Mouse (Mus musculus) limb, embryonic 15.5 days (tissue): ENCODE results near the gene Syt1. TPM values are rescaled to one million over a fixed set of nuclear protein-coding genes. Genes with fewer than 3 reads are reported as not detected.
A peak's percentile ranks its signal among the peaks of the same experiment; 100 is the strongest.

Experiments
- ATAC-seq: fragments of 200-750 bp; cut with Nextera tagmentation; 2 replicates; pipeline ENCODE4 v1.8.0; 2017; ENCODE audit warnings: low read depth, moderate TSS enrichment; ENCODE audit not compliant: insufficient number of reproducible peaks, low FRiP score, low TSS enrichment
- H3K27ac ChIP-seq: fragments of 300-500 bp; sonication (generic); 2 replicates; pipeline ENCODE4 v1.5.1; 2015; ENCODE audit warnings: moderate library complexity, mild to moderate bottlenecking, inconsistent platforms
- H3K27me3 ChIP-seq: fragments of 300-500 bp; sonication (generic); 2 replicates; pipeline ENCODE4 v1.6.1; 2015; ENCODE audit warnings: inconsistent platforms
- H3K36me3 ChIP-seq: fragments of 300-500 bp; sonication (generic); 2 replicates; pipeline ENCODE4 v1.6.1; 2015; ENCODE audit warnings: inconsistent platforms
- H3K4me1 ChIP-seq: fragments of 300-500 bp; sonication (generic); 2 replicates; pipeline ENCODE4 v1.6.1; 2015; ENCODE audit warnings: inconsistent platforms
- H3K4me2 ChIP-seq: fragments of 300-500 bp; sonication (generic); 2 replicates; pipeline ENCODE4 v1.6.1; 2015; ENCODE audit warnings: mild to moderate bottlenecking, inconsistent platforms
- H3K4me3 ChIP-seq: fragments of 300-500 bp; sonication (generic); 2 replicates; pipeline ENCODE4 v1.5.1; 2015; ENCODE audit warnings: mild to moderate bottlenecking, inconsistent platforms
- H3K9ac ChIP-seq: fragments of 300-500 bp; sonication (generic); 2 replicates; pipeline ENCODE4 v1.6.1; 2015; ENCODE audit warnings: inconsistent platforms
- H3K9me3 ChIP-seq: fragments of 300-500 bp; sonication (generic); 2 replicates; pipeline ENCODE4 v1.6.1; 2016; ENCODE audit warnings: inconsistent platforms
- WGBS: fragments of 180-500 bp; shearing (Covaris S2); methylation state at CpG from one replicate; pipeline ENCODE4 v1.1.7; 2015; 5-methylcytosine and 5-hydroxymethylcytosine counted together
- polyA plus RNA-seq: library from polyadenylated mRNA; unstranded; fragments of >200 nt; fragmentation: Nextera tagmentation; extraction: Ambion mirVana; gene quantifications from 2 replicates; pipeline ENCODE4 v1.2.1, GENCODE M21; 2015

Gene Syt1
- polyA plus RNA-seq, 1 experiment from 2014 or later: 1.4 TPM

DNA sequence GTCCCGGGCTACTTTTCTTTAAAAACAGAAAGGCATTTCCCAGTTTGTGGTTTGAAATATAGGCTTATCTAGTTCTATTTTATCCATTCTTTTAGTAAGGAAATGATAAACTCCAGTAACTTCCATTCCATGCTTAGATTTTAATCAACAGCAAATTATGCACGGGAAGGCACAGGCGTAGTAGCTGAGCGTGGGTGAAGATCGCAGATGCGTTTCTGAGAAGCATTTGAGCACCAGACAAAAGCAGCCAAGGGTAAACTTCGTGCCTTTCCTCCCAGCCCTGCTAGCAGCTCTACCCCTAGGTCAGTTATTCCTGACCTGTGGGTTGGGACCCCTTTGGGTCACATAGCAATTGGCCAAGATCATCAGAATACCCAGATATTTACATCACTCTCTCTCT is 482.4 kb downstream of the Syt1 start:
- H3K4me3 ChIP-seq: no peak overlapping the region
- 89% methylated on average over 7 of the region's 7 CpGs for WGBS
- H3K9ac ChIP-seq: no peak overlapping the region
- no peaks in the 10 kb centered on the region for H3K4me1 ChIP-seq
- no peak for ATAC-seq
- no peaks in the 10 kb centered on the region for H3K36me3 ChIP-seq
- no peaks in the 10 kb centered on the region for H3K27me3 ChIP-seq
- no peak overlapping the region for H3K27ac ChIP-seq
- H3K9me3 ChIP-seq: no peaks in the 10 kb centered on the region
- no peak overlapping the region for H3K4me2 ChIP-seq

DNA sequence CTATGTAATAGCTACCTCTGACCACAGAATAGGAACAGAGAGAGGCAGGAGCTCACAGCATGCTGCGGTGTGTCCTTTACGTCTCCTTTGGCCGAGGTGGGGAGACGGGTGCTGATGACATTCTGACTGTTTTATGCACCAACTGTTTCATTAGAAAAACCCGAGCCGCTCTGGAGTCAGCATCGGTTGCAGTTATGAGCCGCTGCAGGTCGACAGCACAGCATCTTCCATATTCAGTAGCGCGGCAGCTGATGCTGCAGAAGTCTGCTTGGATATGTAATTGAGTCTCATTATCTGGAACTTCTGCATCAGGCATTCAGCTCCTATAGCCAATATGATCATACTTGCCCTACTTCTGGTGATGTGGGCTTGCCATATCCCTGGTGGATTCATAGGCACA is 485.3 kb downstream of the Syt1 start:
- Histone ChIP-seq H3K27ac (no peak overlapping the region), H3K4me3 (no peak overlapping the region), H3K27me3 (no peaks in the 10 kb centered on the region), H3K9ac (no peak overlapping the region), H3K4me2 (no peak overlapping the region), H3K4me1 (no peaks in the 10 kb centered on the region), H3K9me3 (no peaks in the 10 kb centered on the region), H3K36me3 (no peaks in the 10 kb centered on the region)
- WGBS: 90% methylated on average over 11 of the region's 11 CpGs
- ATAC-seq: no peak

DNA sequence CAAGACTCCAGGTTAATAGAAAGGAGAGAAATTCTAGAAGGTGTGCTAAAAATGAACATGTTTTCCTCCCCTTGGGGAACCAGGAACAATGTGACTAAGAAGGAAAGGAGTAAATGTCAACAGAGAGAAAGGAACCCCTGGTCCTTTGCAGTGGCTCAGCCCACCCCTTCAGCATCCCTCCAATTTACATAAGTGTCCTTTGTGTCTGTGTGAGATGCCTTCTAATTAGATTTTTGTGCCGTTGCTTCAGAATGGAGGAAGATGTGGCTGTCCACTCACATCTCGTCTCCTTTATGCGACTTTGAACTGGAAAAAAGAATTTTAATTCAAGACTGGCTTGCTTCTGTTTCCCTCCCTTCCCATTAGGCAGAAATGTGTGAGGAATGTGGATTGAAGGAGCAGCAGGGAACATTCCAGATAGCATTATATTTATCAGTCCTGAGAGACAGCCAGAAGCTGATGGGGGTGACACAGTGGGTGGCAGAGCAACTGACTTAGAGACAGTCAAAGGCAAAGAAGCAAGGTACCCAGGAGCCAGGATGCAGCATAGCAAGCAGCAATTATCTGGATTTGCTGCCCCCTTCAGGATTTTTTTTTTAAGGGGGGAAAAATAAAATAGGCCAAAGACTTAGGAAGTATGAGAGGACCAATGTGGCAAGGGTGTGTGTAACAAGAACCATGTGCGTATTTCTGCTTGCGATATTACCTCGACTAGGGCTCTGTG is 486.3 kb downstream of the Syt1 start:
- no peak overlapping the region for H3K4me3 ChIP-seq
- H3K36me3 ChIP-seq: no peaks in the 10 kb centered on the region
- no peak overlapping the region for H3K4me2 ChIP-seq
- ATAC-seq: no peak
- H3K9ac ChIP-seq: no peak overlapping the region
- H3K4me1 ChIP-seq: no peaks in the 10 kb centered on the region
- 51% methylated on average over 6 of the region's 6 CpGs for WGBS
- no peaks in the 10 kb centered on the region for H3K27me3 ChIP-seq
- no peaks in the 10 kb centered on the region for H3K9me3 ChIP-seq
- H3K27ac ChIP-seq: no peak overlapping the region

DNA sequence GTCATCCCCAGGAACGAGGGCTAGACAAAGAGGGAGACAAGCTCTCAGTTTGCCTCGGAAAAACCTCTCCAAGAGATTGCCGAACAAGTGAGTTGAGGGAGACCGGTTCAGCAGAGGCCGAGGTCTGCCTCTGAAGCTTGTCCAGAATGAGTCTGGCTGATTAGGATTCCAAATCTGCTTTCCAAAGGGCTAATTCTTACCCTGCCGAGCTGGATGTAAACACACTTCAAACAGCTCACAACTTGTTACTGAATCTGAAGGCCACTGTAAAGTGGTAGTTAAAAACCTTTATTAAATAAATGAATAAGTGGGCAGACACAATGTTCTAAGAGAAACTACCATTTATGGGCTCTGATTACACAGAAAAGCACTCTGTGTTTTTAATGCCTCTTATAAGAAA is 491.6 kb downstream of the Syt1 start:
- Histone ChIP-seq H3K4me3 (no peak overlapping the region), H3K27me3 (no peaks in the 10 kb centered on the region), H3K27ac (no peak overlapping the region), H3K4me2 (no peak overlapping the region), H3K36me3 (no peaks in the 10 kb centered on the region), H3K9me3 (no peaks in the 10 kb centered on the region), H3K4me1 (no peaks in the 10 kb centered on the region), H3K9ac (no peak overlapping the region)
- 30% methylated on average over 6 of the region's 6 CpGs for WGBS
- no peak for ATAC-seq

DNA sequence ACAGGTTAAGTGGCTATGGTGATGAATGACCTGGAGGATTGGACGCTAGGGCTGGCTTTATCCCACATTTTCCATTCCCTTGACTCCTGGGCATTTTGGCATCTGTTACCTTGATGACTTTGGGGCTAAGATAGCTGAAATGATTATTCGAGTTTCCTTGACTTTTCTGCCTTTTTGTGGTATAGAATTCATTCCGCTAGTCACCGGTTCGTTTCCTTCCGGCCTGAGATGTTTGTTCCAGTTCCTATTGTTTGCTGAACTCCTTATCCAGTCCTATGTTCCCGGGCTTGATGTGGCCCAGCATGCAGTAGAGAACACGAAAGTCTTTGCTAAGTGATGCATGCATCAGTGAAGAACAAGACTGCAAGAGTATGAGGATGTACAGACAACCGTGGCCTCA is 493.7 kb downstream of the Syt1 start:
- no peaks in the 10 kb centered on the region for H3K4me1 ChIP-seq
- no peak overlapping the region for H3K4me3 ChIP-seq
- no peaks in the 10 kb centered on the region for H3K36me3 ChIP-seq
- no peak for ATAC-seq
- no peak overlapping the region for H3K9ac ChIP-seq
- H3K27ac ChIP-seq: no peak overlapping the region
- 88% methylated on average over 9 of the region's 9 CpGs for WGBS
- no peaks in the 10 kb centered on the region for H3K9me3 ChIP-seq
- no peaks in the 10 kb centered on the region for H3K27me3 ChIP-seq
- no peak overlapping the region for H3K4me2 ChIP-seq

DNA sequence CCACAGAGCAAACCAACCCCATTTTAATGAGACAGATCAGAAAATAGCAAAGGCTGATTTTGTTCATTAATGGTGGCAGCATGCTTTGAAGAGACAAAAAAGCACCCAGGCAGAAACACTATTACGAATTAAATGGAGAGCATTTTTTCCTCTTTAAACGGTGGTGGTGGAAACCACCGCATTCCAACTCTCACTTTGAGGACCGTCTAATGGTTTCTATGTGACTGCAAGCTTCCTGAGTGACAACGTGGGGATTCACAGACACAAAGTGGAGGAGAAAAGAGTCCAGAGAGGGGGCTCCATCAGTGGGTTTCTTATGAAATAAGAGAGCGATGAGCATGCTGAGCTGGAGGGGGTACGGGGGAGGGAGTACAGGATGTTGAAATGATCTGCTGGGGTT is 496.1 kb downstream of the Syt1 start:
- Histone ChIP-seq H3K36me3 (no peaks in the 10 kb centered on the region), H3K9me3 (no peaks in the 10 kb centered on the region), H3K27ac (no peak overlapping the region), H3K27me3 (no peaks in the 10 kb centered on the region), H3K4me3 (no peak overlapping the region), H3K9ac (no peak overlapping the region), H3K4me2 (no peak overlapping the region), H3K4me1 (no peaks in the 10 kb centered on the region)
- WGBS: 51% methylated on average over 7 of the region's 7 CpGs
- no peak for ATAC-seq

DNA sequence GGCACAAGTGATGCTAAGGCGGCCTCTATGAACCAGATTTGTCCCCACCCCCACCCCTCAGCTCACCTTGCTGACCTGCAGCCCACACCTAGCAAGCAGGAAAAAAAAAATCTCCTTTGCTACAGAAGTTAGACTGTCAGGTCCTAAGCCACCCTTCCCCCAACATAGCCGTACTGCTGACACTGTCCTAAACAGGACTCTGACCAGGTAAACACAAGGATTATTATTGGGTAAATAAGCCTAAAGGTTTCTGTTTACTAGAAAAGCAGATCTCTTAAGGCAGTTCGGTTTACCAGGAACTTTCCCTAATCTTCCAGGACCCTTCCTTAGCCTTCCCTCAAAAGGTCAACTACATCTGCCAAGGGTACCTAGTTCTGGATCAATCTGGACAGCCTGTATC is 501.2 kb downstream of the Syt1 start:
- no peak overlapping the region for H3K4me3 ChIP-seq
- no peak for ATAC-seq
- H3K9me3 ChIP-seq: no peaks in the 10 kb centered on the region
- H3K27ac ChIP-seq: no peak overlapping the region
- 71% methylated on average over 3 of the region's 3 CpGs for WGBS
- H3K4me2 ChIP-seq: no peak overlapping the region
- H3K9ac ChIP-seq: no peak overlapping the region
- H3K36me3 ChIP-seq: no peaks in the 10 kb centered on the region
- H3K4me1 ChIP-seq: peaks cover 10% of the 10 kb centered on the region; the same call in 1 of the 2 replicates
- no peaks in the 10 kb centered on the region for H3K27me3 ChIP-seq

DNA sequence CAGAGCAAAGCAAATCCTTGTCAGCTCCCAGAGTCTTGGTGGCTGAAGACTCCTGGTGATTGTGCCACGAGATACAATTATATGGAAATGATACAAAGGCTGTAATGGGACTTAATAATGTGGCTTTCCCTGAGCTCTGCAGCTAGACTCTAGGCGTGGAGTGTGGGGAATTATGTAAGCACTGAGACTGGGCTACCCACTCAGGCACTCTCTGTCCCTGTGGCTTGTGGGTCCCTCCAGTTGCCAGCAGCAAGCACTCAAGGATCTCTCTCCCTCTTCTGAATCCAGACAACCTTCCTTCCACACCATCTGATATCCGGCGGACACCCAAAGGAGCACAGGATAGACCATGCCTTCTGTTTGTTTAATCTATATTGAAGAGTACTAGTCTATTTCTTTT is 503.9 kb downstream of the Syt1 start:
- ATAC-seq: no peak
- no peak overlapping the region for H3K4me3 ChIP-seq
- no peak overlapping the region for H3K27ac ChIP-seq
- 86% methylated on average over 4 of the region's 4 CpGs for whole genome bisulfite sequencing
- no peaks in the 10 kb centered on the region for H3K9me3 ChIP-seq
- no peak overlapping the region for H3K9ac ChIP-seq
- H3K4me2 ChIP-seq: no peak overlapping the region
- peaks cover 12% of the 10 kb centered on the region; the same call in 1 of the 2 replicates for H3K4me1 ChIP-seq
- no peaks in the 10 kb centered on the region for H3K36me3 ChIP-seq
- no peaks in the 10 kb centered on the region for H3K27me3 ChIP-seq

DNA sequence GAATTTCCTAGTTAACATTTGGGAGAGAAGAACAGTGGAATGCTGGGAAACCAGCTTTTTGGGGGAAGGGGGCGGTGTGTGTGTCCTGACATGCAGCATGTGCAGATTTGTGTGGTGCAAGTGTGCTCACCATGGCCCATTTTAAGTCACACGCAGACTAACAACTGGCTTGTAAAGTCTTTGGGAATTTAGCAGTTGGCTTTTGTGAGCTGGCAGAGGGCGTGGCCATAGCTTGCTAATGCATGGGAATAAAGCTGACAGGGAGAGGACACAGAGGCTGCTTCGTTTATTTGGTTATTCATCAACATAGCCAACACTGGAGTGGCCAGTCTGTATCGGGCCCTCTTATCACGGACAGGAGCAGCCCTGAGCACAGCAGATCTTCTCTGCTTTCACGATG is 505.9 kb downstream of the Syt1 start:
- no peak overlapping the region for H3K4me2 ChIP-seq
- WGBS: 49% methylated on average over 7 of the region's 7 CpGs
- no peak for ATAC-seq
- H3K27ac ChIP-seq: 0 out of 2 replicates have a peak overlapping the region, but pooled peaks have one; percentile 17
- H3K4me1 ChIP-seq: peaks cover 12% of the 10 kb centered on the region; the same call in 1 of the 2 replicates
- no peaks in the 10 kb centered on the region for H3K27me3 ChIP-seq
- H3K36me3 ChIP-seq: no peaks in the 10 kb centered on the region
- H3K4me3 ChIP-seq: no peak overlapping the region
- no peaks in the 10 kb centered on the region for H3K9me3 ChIP-seq
- H3K9ac ChIP-seq: no peak overlapping the region

DNA sequence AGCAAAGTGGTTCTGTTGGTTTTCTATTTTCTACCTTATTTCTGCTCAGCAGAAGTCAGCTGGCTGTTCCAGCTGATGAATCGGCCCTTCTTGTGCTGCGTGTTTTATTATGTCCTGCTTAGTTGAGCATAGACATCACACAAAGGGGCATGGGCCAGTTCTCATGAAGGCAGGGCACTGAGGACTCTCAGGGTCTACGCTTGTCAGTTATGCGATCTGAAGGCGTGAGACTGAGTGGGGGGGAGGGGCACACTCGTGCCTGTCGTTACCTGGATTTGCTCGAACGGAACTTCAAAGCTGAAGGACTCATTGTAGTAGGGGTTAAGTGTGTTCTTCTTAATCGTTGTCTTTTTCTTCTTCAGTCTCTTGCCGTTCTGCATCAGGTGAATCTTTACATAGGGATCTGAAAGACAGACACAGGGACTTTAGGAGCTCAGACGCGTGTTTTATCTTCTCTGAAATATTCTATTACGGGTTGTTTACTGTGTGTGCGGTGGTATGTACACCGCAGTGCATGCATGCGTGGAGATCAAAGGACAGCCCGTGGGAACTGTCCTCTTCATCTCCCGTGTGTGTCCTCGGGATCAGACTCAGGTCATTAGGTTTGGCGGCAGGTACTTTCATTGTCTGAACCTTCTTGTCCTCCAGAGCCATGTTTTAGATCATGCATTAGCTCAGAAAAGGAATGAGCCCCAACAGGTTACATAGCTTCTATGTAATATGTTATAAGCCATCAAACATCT is 506.5 kb downstream of the Syt1 start:
- no peaks in the 10 kb centered on the region for H3K36me3 ChIP-seq
- H3K9ac ChIP-seq: no peak overlapping the region
- H3K27ac ChIP-seq: no peak overlapping the region
- no peak overlapping the region for H3K4me3 ChIP-seq
- H3K4me1 ChIP-seq: peaks cover 12% of the 10 kb centered on the region; the same call in 1 of the 2 replicates
- WGBS: 60% methylated on average over 21 of the region's 21 CpGs
- ATAC-seq: no peak
- no peaks in the 10 kb centered on the region for H3K9me3 ChIP-seq
- no peaks in the 10 kb centered on the region for H3K27me3 ChIP-seq
- H3K4me2 ChIP-seq: no peak overlapping the region

DNA sequence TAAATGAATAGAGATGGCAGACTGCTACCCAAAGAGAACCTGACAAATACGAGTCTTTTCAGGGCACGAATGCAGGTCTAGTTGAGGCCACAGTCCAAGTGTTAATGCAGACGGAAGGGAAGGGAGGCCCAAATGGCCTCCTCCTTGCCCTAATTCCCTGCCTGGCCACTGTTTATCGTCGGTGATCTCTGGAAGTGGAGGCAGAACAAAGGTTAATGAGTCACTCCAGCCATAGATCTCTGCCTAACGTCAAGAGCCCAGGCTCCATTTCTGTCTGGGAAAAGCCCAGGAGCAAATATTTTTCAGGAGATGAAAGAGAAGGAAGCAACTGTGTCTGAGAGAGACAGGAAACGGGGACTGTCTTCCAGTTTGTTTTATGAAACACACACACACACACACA is 520.6 kb downstream of the Syt1 start:
- 41% methylated on average over 7 of the region's 7 CpGs for WGBS
- Histone ChIP-seq H3K27ac (no peak overlapping the region), H3K9ac (no peak overlapping the region), H3K27me3 (no peaks in the 10 kb centered on the region), H3K9me3 (no peaks in the 10 kb centered on the region), H3K4me1 (no peaks in the 10 kb centered on the region), H3K36me3 (no peaks in the 10 kb centered on the region), H3K4me3 (no peak overlapping the region), H3K4me2 (no peak overlapping the region)
- no peak for ATAC-seq

DNA sequence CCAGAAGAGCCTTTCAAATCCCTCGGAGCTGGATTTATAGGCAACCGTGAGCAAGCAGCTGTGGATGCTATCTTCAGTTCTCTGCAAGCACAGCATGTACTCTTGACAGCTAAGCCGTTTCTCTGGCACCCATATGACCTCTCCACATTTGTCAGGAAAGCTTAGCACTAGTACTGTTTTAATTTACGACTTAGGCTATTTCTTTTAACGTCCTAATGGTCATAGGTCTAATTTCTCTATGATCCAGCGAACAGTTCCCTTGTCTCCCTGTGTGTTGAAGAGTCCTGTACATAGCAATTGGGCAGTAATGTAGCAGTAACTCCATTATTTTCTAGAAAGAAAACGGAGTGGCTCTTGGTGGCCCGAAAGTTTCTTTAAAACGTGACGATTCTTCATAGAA is 526.8 kb downstream of the Syt1 start:
- H3K36me3 ChIP-seq: no peaks in the 10 kb centered on the region
- H3K27me3 ChIP-seq: no peaks in the 10 kb centered on the region
- no peaks in the 10 kb centered on the region for H3K4me1 ChIP-seq
- H3K9ac ChIP-seq: no peak overlapping the region
- no peak overlapping the region for H3K4me3 ChIP-seq
- no peak overlapping the region for H3K27ac ChIP-seq
- WGBS: 60% methylated on average over 10 of the region's 10 CpGs
- no peak for ATAC-seq
- H3K4me2 ChIP-seq: no peak overlapping the region
- H3K9me3 ChIP-seq: no peaks in the 10 kb centered on the region
